Mouse (Mus musculus) embryonic facial prominence, embryonic 11.5 days (tissue): ENCODE results near the gene Ovca2. TPM values are rescaled to one million over a fixed set of nuclear protein-coding genes. Genes with fewer than 3 reads are reported as not detected.

Source experiments
- ATAC-seq: fragments of 200-750 bp; cut with Nextera tagmentation; replicated peaks from 2 replicates; pipeline ENCODE4 v1.8.0; 2017; ENCODE audit warnings: low read depth; ENCODE audit not compliant: insufficient number of reproducible peaks, low FRiP score, low TSS enrichment
- DNase-seq: peaks from one replicate; pipeline ENCODE4 v3.0.0-alpha.2; 2015; ENCODE audit warnings: low spot score
- H3K27ac ChIP-seq: fragments of 300-500 bp; sonication (generic); replicated peaks from 2 replicates; pipeline ENCODE4 v1.5.1; 2014; ENCODE audit warnings: mild to moderate bottlenecking, low read depth, low read length, control low read depth
- H3K27me3 ChIP-seq: fragments of 300-500 bp; sonication (generic); 2 replicates; pipeline ENCODE4 v1.6.1; 2014; ENCODE audit warnings: mild to moderate bottlenecking, low read length, moderate library complexity, mixed read lengths; ENCODE audit not compliant: control insufficient read depth, insufficient read depth
- H3K36me3 ChIP-seq: fragments of 300-500 bp; sonication (generic); replicated peaks from 2 replicates; pipeline ENCODE4 v1.6.1; 2014; ENCODE audit warnings: low read depth, mild to moderate bottlenecking, low read length, moderate library complexity, mixed read lengths; ENCODE audit not compliant: control insufficient read depth, insufficient read depth
- H3K4me1 ChIP-seq: fragments of 300-500 bp; sonication (generic); 2 replicates; pipeline ENCODE4 v1.6.1; 2014; ENCODE audit warnings: low read length, mixed read lengths; ENCODE audit not compliant: control insufficient read depth, insufficient read depth
- H3K4me2 ChIP-seq: fragments of 300-500 bp; sonication (generic); 2 replicates; pipeline ENCODE4 v1.6.1; 2014; ENCODE audit warnings: low read depth, mild to moderate bottlenecking, control low read depth, low read length, moderate library complexity
- H3K4me3 ChIP-seq: fragments of 300-500 bp; sonication (generic); 2 replicates; pipeline ENCODE4 v1.5.1; 2014; ENCODE audit warnings: low read depth, low read length, control low read depth
- H3K9ac ChIP-seq: fragments of 300-500 bp; sonication (generic); replicated peaks from 2 replicates; pipeline ENCODE4 v1.6.1; 2014; ENCODE audit warnings: mild to moderate bottlenecking, control low read depth, low read length
- H3K9me3 ChIP-seq: fragments of 300-500 bp; sonication (generic); replicated peaks from 2 replicates; pipeline ENCODE4 v1.6.1; 2016; ENCODE audit warnings: mild to moderate bottlenecking, low read length, inconsistent platforms, mixed read lengths; ENCODE audit not compliant: control insufficient read depth
- WGBS: fragments of 180-500 bp; shearing (Covaris S2); extraction: QIAGEN DNeasy Blood & Tissue Kit; methylation state at CpG from one replicate; pipeline ENCODE4 v1.1.7; 2014; 5-methylcytosine and 5-hydroxymethylcytosine counted together
- polyA plus RNA-seq: library from polyadenylated mRNA; unstranded; fragments of >200 nt; fragmentation: Nextera tagmentation; extraction: Ambion mirVana; gene quantifications from 2 replicates; pipeline ENCODE4 v1.2.1, GENCODE M21; 2014

Gene Ovca2
- polyA plus RNA-seq, 1 experiment from 2014 or later, result 37.5 TPM

- H3K9me3 ChIP-seq, result no peaks in the 10 kb centered on the region
- no peaks in the 10 kb centered on the region for H3K36me3 ChIP-seq
- 61% methylated on average over 5 of the region's 5 CpGs for WGBS
- H3K4me1 ChIP-seq, result no peaks in the 10 kb centered on the region; the same call in none of the 2 replicates
- H3K27ac ChIP-seq, result no peak overlapping the region
- H3K4me2 ChIP-seq, result no peak overlapping the region
- ATAC-seq (no peak), DNase-seq (no peak)
- H3K4me3 ChIP-seq, result no peak overlapping the region
- no peaks in the 10 kb centered on the region for H3K27me3 ChIP-seq
- no peak overlapping the region; the same call in 1 of the 2 replicates for H3K9ac ChIP-seq
These were observed 44.1 kb downstream of the Ovca2 start for GRCm38 (mm10) chr11:75134485-75135068.

- Histone ChIP-seq H3K27ac (0 out of 2 replicates have a peak overlapping the region, but pooled peaks have one; percentile 1), H3K27me3 (no peaks in the 10 kb centered on the region), H3K4me1 (no peaks in the 10 kb centered on the region; the same call in none of the 2 replicates), H3K9ac (peak overlapping the region; percentile 7; the same call in 1 of the 2 replicates), H3K4me3 (no peak overlapping the region), H3K36me3 (no peaks in the 10 kb centered on the region), H3K9me3 (no peaks in the 10 kb centered on the region), H3K4me2 (no peak overlapping the region)
- ATAC-seq (no peak), DNase-seq (peak; percentile 67)
- WGBS, result 6% methylated on average over 2 of the region's 2 CpGs
These were observed 44.7 kb downstream of the Ovca2 start for GRCm38 (mm10) chr11:75133951-75134350.

- WGBS, result 94% methylated on average over 5 of the region's 5 CpGs
- Histone ChIP-seq H3K36me3 (no peaks in the 10 kb centered on the region), H3K9me3 (no peaks in the 10 kb centered on the region), H3K4me1 (no peaks in the 10 kb centered on the region; the same call in 1 of the 2 replicates), H3K4me2 (no peak overlapping the region), H3K27ac (no peak overlapping the region), H3K4me3 (no peak overlapping the region), H3K9ac (0 out of 2 replicates have a peak overlapping the region, but pooled peaks have one; percentile 7), H3K27me3 (no peaks in the 10 kb centered on the region)
- no peak for DNase-seq
- no peak for ATAC-seq
These were observed 45.2 kb downstream of the Ovca2 start for GRCm38 (mm10) chr11:75133391-75133790.

GRCm38 (mm10) chr11:75132278-75132677 is 46.4 kb downstream of the Ovca2 start:
- ATAC-seq (no peak), DNase-seq (no peak)
- no peaks in the 10 kb centered on the region for H3K9me3 ChIP-seq
- H3K27ac ChIP-seq, result no peak overlapping the region
- no peak overlapping the region for H3K4me2 ChIP-seq
- no peak overlapping the region for H3K9ac ChIP-seq
- 81% methylated on average over 5 of the region's 5 CpGs for WGBS
- H3K27me3 ChIP-seq, result no peaks in the 10 kb centered on the region
- no peaks in the 10 kb centered on the region for H3K36me3 ChIP-seq
- no peak overlapping the region for H3K4me3 ChIP-seq
- H3K4me1 ChIP-seq, result no peaks in the 10 kb centered on the region; the same call in 1 of the 2 replicates

GRCm38 (mm10) chr11:75131300-75131699 is 47.3 kb downstream of the Ovca2 start:
- H3K4me3 ChIP-seq, result no peak overlapping the region
- H3K9me3 ChIP-seq, result no peaks in the 10 kb centered on the region
- H3K4me1 ChIP-seq, result no peaks in the 10 kb centered on the region; the same call in 1 of the 2 replicates
- DNase-seq, result no peak
- no peak overlapping the region for H3K4me2 ChIP-seq
- H3K9ac ChIP-seq, result no peak overlapping the region
- H3K36me3 ChIP-seq, result no peaks in the 10 kb centered on the region
- no peak overlapping the region for H3K27ac ChIP-seq
- ATAC-seq, result no peak
- H3K27me3 ChIP-seq, result no peaks in the 10 kb centered on the region
- WGBS, result 82% methylated on average over 4 of the region's 4 CpGs

- Histone ChIP-seq H3K4me3 (no peak overlapping the region), H3K36me3 (no peaks in the 10 kb centered on the region), H3K9me3 (no peaks in the 10 kb centered on the region), H3K4me2 (no peak overlapping the region), H3K4me1 (no peaks in the 10 kb centered on the region; the same call in 1 of the 2 replicates), H3K9ac (no peak overlapping the region), H3K27me3 (no peaks in the 10 kb centered on the region), H3K27ac (no peak overlapping the region)
- 96% methylated on average over 6 of the region's 6 CpGs for WGBS
- no peak for DNase-seq
- no peak for ATAC-seq
These were observed 49.2 kb downstream of the Ovca2 start for GRCm38 (mm10) chr11:75129481-75129880.

- H3K9ac ChIP-seq, result no peak overlapping the region
- DNase-seq, result no peak
- H3K4me2 ChIP-seq, result no peak overlapping the region
- no peaks in the 10 kb centered on the region for H3K36me3 ChIP-seq
- 88% methylated on average over 3 of the region's 3 CpGs for WGBS
- H3K4me1 ChIP-seq, result no peaks in the 10 kb centered on the region
- H3K4me3 ChIP-seq, result no peak overlapping the region
- H3K9me3 ChIP-seq, result no peaks in the 10 kb centered on the region
- H3K27me3 ChIP-seq, result no peaks in the 10 kb centered on the region
- no peak overlapping the region for H3K27ac ChIP-seq
- ATAC-seq, result no peak
These were observed 52.3 kb downstream of the Ovca2 start for GRCm38 (mm10) chr11:75126384-75126783.
